Mouse (Mus musculus): Measurements from ENCODE around the gene Pitpnm3. TPM values are rescaled to one million over a fixed set of nuclear protein-coding genes. Genes with fewer than 3 reads are reported as not detected.

Gene Pitpnm3
- polyA plus RNA-seq, 2 experiments: 0.01 to 0.13 TPM

DNA sequence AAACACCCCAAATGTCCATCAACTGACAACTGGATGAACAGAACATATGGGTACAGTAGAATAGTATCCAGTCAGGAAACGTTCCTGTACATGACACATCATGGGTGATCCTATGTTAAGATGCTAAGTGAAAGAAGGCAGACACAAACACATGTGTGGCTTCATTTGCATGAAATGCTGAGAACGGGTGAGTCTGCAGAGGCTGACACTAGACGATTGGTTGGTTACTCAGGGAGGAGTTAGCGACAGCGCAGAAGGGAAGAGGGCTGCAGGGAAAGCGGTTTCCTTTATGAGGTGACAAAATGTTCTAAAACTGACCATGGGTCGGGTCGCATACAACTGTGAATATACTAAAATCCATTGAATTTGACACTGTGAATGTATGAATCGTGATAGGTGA is 75.2 kb downstream of the Pitpnm3 start:
- DNase-seq (ENCODE audit: low read depth in 3 of 3, low spot score in 3 of 3) (no peak), ATAC-seq (ENCODE audit: insufficient read depth) (no peak)
- no peak for TF ChIP-seq EP300 (IDR thresholded peaks at IDR 0.05; ENCODE audit: low read depth)
- no peak for TF ChIP-seq CTCF (IDR thresholded peaks at IDR 0.05; ENCODE audit: low read depth)
- Histone ChIP-seq H3K27ac (no peak overlapping the region), H3K9ac (replicated peaks) (no peak overlapping the region), H3K4me3 (ENCODE audit: insufficient read depth in 1 of 2, low read depth in 2 of 2, low read length in 2 of 2) (no peak overlapping the region), H3K4me1 (replicated peaks; ENCODE audit: control insufficient read depth in 2 of 2, insufficient read depth in 2 of 2, low read length in 1 of 2) (no peaks in the 10 kb centered on the region), H3K27me3 (ENCODE audit: control insufficient read depth, insufficient read depth, low read length) (no peaks in the 10 kb centered on the region), H3K36me3 (replicated peaks; ENCODE audit: control insufficient read depth, insufficient read depth, low read depth) (no peaks in the 10 kb centered on the region), H3K9me3 (ENCODE audit: control insufficient read depth, low read length) (no peaks in the 10 kb centered on the region), H3K4me2 (ENCODE audit: low read depth) (no peak overlapping the region)
- WGBS (ENCODE audit: insufficient replicate concordance): 52% methylated on average over 9 of the region's 9 CpGs

DNA sequence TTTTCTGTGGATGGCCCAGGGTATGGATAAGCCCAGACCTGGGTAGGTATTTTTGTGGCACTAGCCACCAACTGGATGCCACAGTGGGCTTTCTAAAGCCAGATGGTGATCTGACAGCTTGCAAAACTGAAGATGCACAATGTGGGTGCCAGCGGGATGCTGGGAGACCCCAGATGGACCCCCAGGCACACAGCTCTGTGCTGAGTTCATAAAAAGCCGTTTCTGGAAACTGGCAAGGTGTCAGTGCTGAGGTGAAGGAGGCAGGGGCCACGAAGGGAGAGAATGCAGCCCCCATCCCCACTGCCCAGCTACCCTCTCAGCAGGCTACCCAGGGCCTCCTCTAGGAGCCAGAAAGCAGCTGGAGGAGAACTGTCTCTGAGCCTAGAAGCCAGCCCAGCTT is 78.4 kb downstream of the Pitpnm3 start:
- Histone ChIP-seq H3K4me2 (ENCODE audit: low read depth) (no peak overlapping the region), H3K27me3 (ENCODE audit: control insufficient read depth, insufficient read depth, low read length) (no peaks in the 10 kb centered on the region), H3K9me3 (ENCODE audit: control insufficient read depth, low read length) (no peaks in the 10 kb centered on the region), H3K9ac (replicated peaks) (no peak overlapping the region), H3K4me3 (ENCODE audit: insufficient read depth in 1 of 2, low read depth in 2 of 2, low read length in 2 of 2) (no peak overlapping the region), H3K27ac (no peak overlapping the region), H3K36me3 (replicated peaks; ENCODE audit: control insufficient read depth, insufficient read depth, low read depth) (no peaks in the 10 kb centered on the region), H3K4me1 (replicated peaks; ENCODE audit: control insufficient read depth in 2 of 2, insufficient read depth in 2 of 2, low read length in 1 of 2) (no peaks in the 10 kb centered on the region)
- no peak for DNase-seq (ENCODE audit: low read depth in 3 of 3, low spot score in 3 of 3)
- 31% methylated on average over 3 of the region's 3 CpGs for WGBS (ENCODE audit: insufficient replicate concordance)
- ATAC-seq (ENCODE audit: insufficient read depth): no peak
- TF ChIP-seq EP300 (IDR thresholded peaks at IDR 0.05; ENCODE audit: low read depth) (no peak), CTCF (IDR thresholded peaks at IDR 0.05; ENCODE audit: low read depth) (no peak)

DNA sequence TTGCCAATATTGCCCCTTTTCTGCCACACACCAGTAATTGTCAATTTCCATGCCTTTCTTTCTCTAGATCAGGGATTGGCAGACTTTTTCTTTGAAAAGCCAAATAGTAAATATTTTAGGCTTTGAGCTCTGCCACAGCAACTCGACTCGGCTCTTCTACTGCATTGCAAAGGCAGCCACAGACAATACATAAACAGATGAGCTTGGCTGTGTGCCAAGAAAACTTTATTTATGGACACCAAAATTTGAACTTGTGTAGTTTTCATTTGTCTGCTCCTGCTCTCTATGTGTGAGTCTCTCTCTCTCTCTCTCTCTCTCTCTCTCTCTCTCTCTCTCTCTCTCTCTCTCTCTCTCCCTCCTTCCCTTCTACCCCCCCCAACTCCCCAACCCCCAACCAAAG is 80.4 kb downstream of the Pitpnm3 start:
- WGBS (ENCODE audit: insufficient replicate concordance): 48% methylated on average over 2 of the region's 2 CpGs
- Histone ChIP-seq H3K36me3 (replicated peaks; ENCODE audit: control insufficient read depth, insufficient read depth, low read depth) (no peaks in the 10 kb centered on the region), H3K9ac (replicated peaks) (no peak overlapping the region), H3K9me3 (ENCODE audit: control insufficient read depth, low read length) (no peaks in the 10 kb centered on the region), H3K4me3 (ENCODE audit: insufficient read depth in 1 of 2, low read depth in 2 of 2, low read length in 2 of 2) (no peak overlapping the region), H3K27me3 (ENCODE audit: control insufficient read depth, insufficient read depth, low read length) (peaks cover 10% of the 10 kb centered on the region), H3K4me2 (ENCODE audit: low read depth) (no peak overlapping the region), H3K27ac (no peak overlapping the region), H3K4me1 (replicated peaks; ENCODE audit: control insufficient read depth in 2 of 2, insufficient read depth in 2 of 2, low read length in 1 of 2) (no peaks in the 10 kb centered on the region)
- TF ChIP-seq CTCF (IDR thresholded peaks at IDR 0.05; ENCODE audit: low read depth) (no peak), EP300 (IDR thresholded peaks at IDR 0.05; ENCODE audit: low read depth) (no peak)
- ATAC-seq (ENCODE audit: insufficient read depth): no peak
- DNase-seq (ENCODE audit: low read depth in 3 of 3, low spot score in 3 of 3): no peak

DNA sequence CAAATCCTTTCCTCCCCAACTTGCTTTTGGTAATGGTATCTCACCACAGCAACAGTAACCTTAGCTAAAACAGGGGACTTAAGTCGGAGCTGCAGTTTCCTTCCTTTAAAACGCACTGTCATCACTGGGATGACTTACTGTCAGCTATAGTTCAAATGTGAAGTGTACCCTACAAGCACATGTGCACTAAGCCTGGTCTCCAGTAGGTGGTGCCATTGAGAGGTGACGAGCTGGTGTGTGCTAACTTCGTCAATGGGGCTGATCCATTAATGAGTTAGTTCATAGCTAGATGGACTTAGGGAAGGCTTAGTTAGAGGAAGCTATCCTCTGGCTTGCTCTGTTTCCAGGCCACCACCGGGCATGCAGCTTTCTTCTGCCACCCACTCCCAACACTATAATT is 82.9 kb downstream of the Pitpnm3 start:
- Histone ChIP-seq H3K27ac (no peak overlapping the region), H3K27me3 (ENCODE audit: control insufficient read depth, insufficient read depth, low read length) (peaks cover 13% of the 10 kb centered on the region), H3K36me3 (replicated peaks; ENCODE audit: control insufficient read depth, insufficient read depth, low read depth) (no peaks in the 10 kb centered on the region), H3K4me1 (replicated peaks; ENCODE audit: control insufficient read depth in 2 of 2, insufficient read depth in 2 of 2, low read length in 1 of 2) (no peaks in the 10 kb centered on the region), H3K4me3 (ENCODE audit: insufficient read depth in 1 of 2, low read depth in 2 of 2, low read length in 2 of 2) (no peak overlapping the region), H3K4me2 (ENCODE audit: low read depth) (no peak overlapping the region), H3K9ac (replicated peaks) (no peak overlapping the region), H3K9me3 (ENCODE audit: control insufficient read depth, low read length) (no peaks in the 10 kb centered on the region)
- TF ChIP-seq CTCF (IDR thresholded peaks at IDR 0.05; ENCODE audit: low read depth) (peak; percentile 82), EP300 (IDR thresholded peaks at IDR 0.05; ENCODE audit: low read depth) (no peak)
- WGBS (ENCODE audit: insufficient replicate concordance): 7% methylated on average over 5 of the region's 5 CpGs
- ATAC-seq (ENCODE audit: insufficient read depth) (no peak), DNase-seq (ENCODE audit: low read depth in 3 of 3, low spot score in 3 of 3) (peak; percentile 20 to 29 (median 25))

DNA sequence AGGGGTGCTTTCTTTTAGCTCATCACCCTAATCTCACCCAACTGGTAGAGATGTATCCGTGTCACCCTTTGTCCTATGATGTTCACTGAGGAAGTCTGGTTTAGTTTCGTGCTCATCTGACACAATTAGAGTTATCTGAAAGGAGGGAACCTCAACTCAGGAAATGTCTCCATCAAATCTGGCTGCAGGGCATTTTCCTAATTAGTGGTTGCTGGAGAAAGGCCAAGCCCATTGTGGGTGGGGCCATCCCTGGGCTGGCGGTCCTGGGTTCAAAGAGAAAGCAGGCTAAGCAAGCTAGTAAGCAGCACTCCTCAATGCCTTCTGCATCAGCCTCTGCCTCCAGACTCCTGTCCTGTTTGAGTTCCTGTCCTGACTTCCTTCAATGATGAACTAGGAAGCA is 83.4 kb downstream of the Pitpnm3 start:
- ATAC-seq (ENCODE audit: insufficient read depth): no peak
- Histone ChIP-seq H3K36me3 (replicated peaks; ENCODE audit: control insufficient read depth, insufficient read depth, low read depth) (no peaks in the 10 kb centered on the region), H3K4me1 (replicated peaks; ENCODE audit: control insufficient read depth in 2 of 2, insufficient read depth in 2 of 2, low read length in 1 of 2) (no peaks in the 10 kb centered on the region), H3K27me3 (ENCODE audit: control insufficient read depth, insufficient read depth, low read length) (peaks cover 13% of the 10 kb centered on the region), H3K27ac (no peak overlapping the region), H3K9me3 (ENCODE audit: control insufficient read depth, low read length) (no peaks in the 10 kb centered on the region), H3K4me2 (ENCODE audit: low read depth) (no peak overlapping the region), H3K9ac (replicated peaks) (no peak overlapping the region), H3K4me3 (ENCODE audit: insufficient read depth in 1 of 2, low read depth in 2 of 2, low read length in 2 of 2) (no peak overlapping the region)
- WGBS (ENCODE audit: insufficient replicate concordance): 28% methylated on average over 3 of the region's 3 CpGs
- TF ChIP-seq EP300 (IDR thresholded peaks at IDR 0.05; ENCODE audit: low read depth) (no peak), CTCF (IDR thresholded peaks at IDR 0.05; ENCODE audit: low read depth) (no peak)
- DNase-seq (ENCODE audit: low read depth in 3 of 3, low spot score in 3 of 3): no peak

All from liver, embryonic 14.5 days (tissue).